Mouse (Mus musculus): ENCODE measurements at regions not wholly inside any gene's neighbourhood (a gene's known extent, or its start where the extent isn't known, plus 50 kb on each side); places are given as distances from the start of the nearest gene placed in this dataset.
A peak's percentile ranks its signal among the peaks of the same experiment; 100 is the strongest.
"Not testable (repeated sequence)": the region's sequence is repeated elsewhere in the genome, so short reads cannot be mapped to it uniquely, and the experiment has no call there.

DNA sequence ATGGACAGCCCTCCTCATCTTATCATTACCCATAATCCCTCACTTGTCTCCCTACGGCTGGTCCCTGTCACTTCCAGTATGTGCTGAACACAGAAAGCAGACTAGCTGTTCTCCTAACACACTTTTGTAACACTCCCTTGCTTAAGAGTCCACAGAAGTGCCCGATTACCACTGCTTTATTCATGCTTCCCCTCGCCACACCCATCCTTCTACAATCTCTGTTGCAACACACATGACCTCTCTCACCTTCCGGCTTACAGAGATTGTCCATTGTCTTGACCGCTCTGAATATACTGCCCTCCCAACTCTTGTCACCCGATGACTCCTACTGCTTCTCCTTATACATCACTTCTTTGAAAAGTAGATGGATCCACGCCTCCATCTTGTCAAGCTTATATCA is 132.9 kb downstream of the Snx18 start:
- peak; percentile 83 for ATAC-seq (replicated peaks; ENCODE audit: poor library complexity)

GRCm38 (mm10) chr13:113484159-113484762 is 134.1 kb downstream of the Snx18 start:
- ATAC-seq (replicated peaks; ENCODE audit: poor library complexity), result no peak

DNA sequence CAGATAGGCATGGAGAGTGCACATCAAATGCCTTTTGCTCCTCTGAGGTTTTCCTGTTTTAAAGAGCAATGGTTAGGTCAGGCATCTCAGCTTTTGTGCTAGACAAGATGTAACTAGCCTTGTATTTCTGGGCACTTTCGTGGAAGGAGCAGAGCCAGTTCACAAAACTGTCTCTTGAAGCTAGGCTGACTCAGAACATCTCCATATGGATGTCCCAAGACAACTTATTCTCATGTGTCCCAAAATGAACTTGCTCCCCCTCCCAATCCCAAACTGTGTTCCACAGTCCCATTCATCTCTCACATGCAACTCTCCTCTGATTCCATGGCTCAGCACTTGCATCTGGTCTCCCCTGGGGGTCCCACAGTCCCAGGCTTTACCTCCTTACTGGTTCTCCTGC is 135.5 kb downstream of the Snx18 start:
- no peak for ATAC-seq (replicated peaks; ENCODE audit: poor library complexity)

GRCm38 (mm10) chr13:113477901-113478510 is 140.4 kb downstream of the Snx18 start:
- no peak for ATAC-seq (replicated peaks; ENCODE audit: poor library complexity)

GRCm38 (mm10) chr13:113470822-113471557 is 147.4 kb downstream of the Snx18 start:
- ATAC-seq (replicated peaks; ENCODE audit: poor library complexity), result peak; percentile 44; the same call in 1 of the 2 replicates

GRCm38 (mm10) chr13:113464190-113465064 is 153.9 kb downstream of the Snx18 start:
- no peak for ATAC-seq (replicated peaks; ENCODE audit: poor library complexity)

- no peak for ATAC-seq (replicated peaks; ENCODE audit: poor library complexity)
These were observed 154.9 kb downstream of the Snx18 start for GRCm38 (mm10) chr13:113463420-113463819.

DNA sequence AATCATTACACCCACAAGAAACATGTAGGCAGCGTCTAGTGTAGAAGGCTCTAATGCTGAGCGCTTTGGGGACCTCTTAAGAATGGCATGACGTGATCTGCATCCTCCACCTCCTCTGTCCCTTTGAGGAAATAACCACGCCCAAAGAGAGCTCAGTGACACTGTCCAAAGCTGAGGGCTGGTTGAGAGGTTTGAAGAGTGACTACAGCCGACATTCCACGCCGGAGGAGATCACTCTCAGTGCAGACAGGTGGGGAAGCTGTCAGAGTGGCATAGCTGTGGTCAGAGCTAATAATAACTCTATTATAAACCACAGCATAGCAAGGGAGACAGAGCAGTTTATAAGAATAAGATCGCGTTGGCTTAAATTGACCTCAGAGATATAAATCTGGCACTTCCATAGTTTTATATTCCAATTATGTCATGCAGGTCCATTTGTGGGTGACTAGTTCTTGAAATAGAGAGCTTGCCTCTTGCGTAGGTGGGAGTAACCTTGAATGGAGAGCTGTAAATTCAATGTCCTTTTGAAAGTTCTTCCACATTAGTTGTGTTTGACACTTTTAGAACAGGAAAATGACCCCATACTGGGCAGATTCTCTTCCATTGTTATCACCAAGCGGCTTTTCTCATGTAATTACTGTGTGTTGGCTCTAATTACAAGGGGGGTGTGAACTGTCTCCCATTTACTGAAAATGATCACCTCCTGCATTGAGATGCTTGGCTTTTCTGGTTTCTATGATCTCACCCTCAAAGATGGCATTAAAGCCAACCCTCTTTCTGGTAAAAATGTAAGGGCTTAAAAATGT is 161.7 kb downstream of the BC067074 start:
- peak; percentile 66 for ATAC-seq (replicated peaks; ENCODE audit: poor library complexity)

- ATAC-seq (replicated peaks; ENCODE audit: poor library complexity), result peak; percentile 50
These were observed 155.4 kb downstream of the BC067074 start for GRCm38 (mm10) chr13:113448378-113448777.

- peak; percentile 87 for ATAC-seq (replicated peaks; ENCODE audit: poor library complexity)
These were observed 153.3 kb downstream of the BC067074 start for GRCm38 (mm10) chr13:113446226-113446625.

GRCm38 (mm10) chr13:113444481-113444880 is 151.5 kb downstream of the BC067074 start:
- not testable (repeated sequence) for ATAC-seq (replicated peaks; ENCODE audit: poor library complexity)

DNA sequence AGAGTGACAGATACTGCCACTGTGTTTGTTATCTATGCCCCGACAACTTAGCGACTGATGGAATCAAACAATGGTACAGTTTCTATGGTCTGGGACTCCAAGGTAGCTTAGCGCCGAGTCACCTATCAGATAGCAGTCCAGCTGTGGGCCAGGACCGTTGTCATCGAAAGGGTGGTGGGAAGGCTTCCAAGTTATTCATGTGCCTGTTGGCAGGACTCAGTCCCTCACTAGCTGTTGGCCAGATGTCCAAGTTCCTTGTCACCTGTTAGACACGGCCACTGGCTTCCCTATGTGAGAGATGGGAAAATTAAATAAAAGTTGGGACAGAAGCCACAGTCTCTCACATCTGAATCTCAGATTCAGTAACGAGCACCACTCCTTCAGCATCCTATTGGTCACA is 150.1 kb downstream of the BC067074 start:
- no peak for ATAC-seq (replicated peaks; ENCODE audit: poor library complexity)

GRCm38 (mm10) chr13:113442169-113442568 is 149.2 kb downstream of the BC067074 start:
- ATAC-seq (replicated peaks; ENCODE audit: poor library complexity), result no peak

GRCm38 (mm10) chr13:113440137-113440536 is 147.2 kb downstream of the BC067074 start:
- ATAC-seq (replicated peaks; ENCODE audit: poor library complexity), result no peak

DNA sequence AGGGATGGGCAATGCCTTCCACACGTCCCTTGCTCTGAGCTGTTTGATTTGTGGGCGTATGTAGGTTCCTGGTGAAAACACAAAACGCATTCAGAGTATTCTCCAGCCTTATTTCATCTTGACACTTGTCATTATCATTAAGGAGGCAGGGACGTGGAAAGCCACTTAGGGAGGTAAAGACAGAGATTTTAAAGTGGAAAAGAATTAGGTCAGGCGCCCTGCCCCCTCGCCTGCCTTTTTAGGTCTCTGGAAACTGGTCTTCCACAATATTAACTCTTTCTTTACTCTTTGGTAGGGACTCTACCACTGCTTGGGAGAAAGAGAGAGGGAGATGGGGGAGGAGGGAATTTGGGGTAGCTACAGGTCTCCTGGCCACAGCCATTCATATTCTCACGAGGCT is 146.6 kb downstream of the BC067074 start:
- ATAC-seq (replicated peaks; ENCODE audit: poor library complexity), result no peak

GRCm38 (mm10) chr13:113438872-113439271 is 145.9 kb downstream of the BC067074 start:
- ATAC-seq (replicated peaks; ENCODE audit: poor library complexity), result no peak

DNA sequence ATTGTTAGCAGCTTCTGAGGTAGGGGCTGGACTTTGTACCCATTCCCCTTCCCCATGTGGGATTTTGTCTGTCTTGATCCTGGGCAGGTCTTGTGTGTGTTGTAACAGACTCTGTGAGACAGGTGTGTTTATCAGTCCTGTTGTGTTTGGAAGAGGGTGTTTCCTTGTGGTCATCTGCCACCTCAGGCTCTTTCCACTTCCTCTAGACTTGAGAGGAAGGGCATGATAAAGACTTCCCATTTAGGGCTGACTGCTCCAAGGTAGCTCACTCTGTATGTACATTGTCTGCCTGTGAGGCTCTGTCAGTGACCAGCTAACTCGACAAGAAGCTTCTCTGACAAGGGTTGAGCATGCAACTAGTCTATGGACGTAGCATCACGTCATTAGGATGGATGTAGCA is 143.3 kb downstream of the BC067074 start:
- peak; percentile 52 for ATAC-seq (replicated peaks; ENCODE audit: poor library complexity)

- peak; percentile 60 for ATAC-seq (replicated peaks; ENCODE audit: poor library complexity)
These were observed 142.2 kb downstream of the BC067074 start for GRCm38 (mm10) chr13:113435117-113435516.

DNA sequence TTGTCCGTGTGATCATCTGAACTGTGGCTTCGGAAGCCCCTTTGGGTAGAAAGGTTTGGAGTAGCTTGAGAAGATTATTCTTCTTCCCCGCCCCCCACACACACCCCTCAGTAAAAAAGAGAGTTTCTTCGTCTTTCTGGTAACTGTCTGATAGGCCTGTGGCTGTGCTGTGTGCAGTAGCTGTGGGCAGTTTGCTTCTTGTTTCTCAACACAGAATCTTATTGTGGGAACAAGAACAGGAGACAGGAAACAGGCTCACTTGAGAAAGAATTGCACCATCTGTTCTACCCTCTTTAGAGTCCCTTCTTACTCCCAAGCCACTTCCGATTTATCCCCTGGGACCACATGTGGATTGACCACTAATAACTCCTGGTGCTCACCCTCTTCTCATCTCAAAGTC is 140.5 kb downstream of the BC067074 start:
- ATAC-seq (replicated peaks; ENCODE audit: poor library complexity), result peak; percentile 82

DNA sequence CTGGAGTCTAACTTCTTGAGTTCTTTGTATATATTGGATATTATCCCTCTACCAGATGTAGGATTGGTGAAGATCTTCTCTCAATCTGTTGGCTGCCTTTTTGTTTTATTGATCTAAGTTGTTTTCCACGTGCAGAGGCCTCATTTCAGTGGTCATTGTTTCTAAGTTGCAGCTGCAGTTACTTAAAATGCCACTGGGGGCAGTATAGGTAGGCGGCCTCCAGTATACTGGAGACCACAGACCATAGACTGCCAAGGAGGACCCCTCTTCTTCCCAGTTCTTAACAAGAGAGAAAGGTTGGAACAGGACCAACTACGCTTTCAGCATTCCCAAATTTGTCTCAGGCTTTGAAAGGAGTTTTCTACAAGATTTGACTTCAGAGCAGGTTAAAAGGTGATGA is 136.7 kb downstream of the BC067074 start:
- ATAC-seq (replicated peaks; ENCODE audit: poor library complexity), result peak; percentile 60; the same call in 1 of the 2 replicates
